Mouse (Mus musculus): Measurements from ENCODE around the gene Nhs. TPM values are rescaled to one million over a fixed set of nuclear protein-coding genes. Genes with fewer than 3 reads are reported as not detected.

The Nhs gene
- polyA plus RNA-seq (2017; shearing (Covaris generic)) = not detected

DNA sequence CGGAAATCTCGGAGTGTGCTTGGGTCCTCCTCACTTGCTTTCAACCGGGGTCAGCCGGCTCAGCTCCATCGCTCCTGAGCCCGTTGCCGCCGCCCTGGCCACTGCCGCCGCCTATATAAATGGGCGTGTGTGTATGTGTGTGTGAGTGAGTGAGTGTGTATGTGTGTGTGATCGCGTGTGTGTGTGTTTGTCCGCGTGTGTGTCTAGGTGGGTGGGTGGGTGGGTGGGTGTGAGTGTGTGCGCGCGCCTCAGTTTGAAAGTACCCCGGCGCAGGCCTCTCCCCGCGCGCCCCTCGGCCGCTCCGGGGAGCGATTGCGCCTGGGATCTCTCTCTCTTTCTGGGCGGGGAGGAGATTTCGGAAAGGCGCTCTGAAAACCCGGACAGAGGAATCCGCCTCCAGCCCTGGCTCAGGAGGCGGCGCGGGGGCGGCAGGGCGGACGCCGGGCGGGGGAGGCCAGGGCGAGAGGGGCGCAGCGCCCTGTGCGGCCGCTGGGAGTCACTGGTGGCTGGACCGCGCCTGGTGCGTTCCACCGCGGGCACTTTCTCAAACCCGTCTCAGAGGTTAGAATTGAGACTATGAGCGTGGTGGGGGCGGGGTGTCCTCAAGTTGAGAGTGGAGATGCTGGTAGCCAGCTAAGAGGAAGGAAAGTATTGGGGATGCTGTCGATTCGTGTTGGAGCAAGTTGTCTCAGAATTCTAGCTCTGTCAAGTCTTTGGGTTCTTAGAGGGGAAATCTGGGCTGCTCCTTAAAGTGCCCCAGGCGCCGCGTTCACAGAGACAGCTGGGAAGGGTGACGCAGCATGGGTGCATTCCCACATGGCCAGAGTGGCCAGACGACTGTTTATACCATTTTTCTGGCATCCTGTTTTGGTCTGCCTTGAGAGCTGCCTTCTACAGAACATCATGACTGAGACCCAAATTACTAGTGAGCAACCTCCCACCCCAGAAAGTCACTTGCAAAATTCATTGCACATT, at the start of gene Nhs:
Gene Nhs, minus strand, starts transcription at position 94 of the 975 bp plus-strand sequence.

All from CD4-positive, CD25-positive, alpha-beta regulatory T cell (primary cell).